Mouse (Mus musculus) hindbrain, embryonic 16.5 days (tissue): Measurements from ENCODE around the gene AC140267.1. TPM values are rescaled to one million over a fixed set of nuclear protein-coding genes. Genes with fewer than 3 reads are reported as not detected.
A peak's percentile ranks its signal among the peaks of the same experiment; 100 is the strongest.

Experiments used
- ATAC-seq: fragments of 200-750 bp; cut with Nextera tagmentation; 2 replicates; pipeline ENCODE4 v1.8.0; 2017; ENCODE audit warnings: moderate TSS enrichment, moderate library complexity
- H3K27ac ChIP-seq: fragments of 300-500 bp; sonication (generic); 2 replicates; pipeline ENCODE4 v1.5.1; 2014; ENCODE audit warnings: low read depth, mild to moderate bottlenecking, control low read depth, low read length, moderate library complexity
- H3K27me3 ChIP-seq: fragments of 300-500 bp; sonication (generic); replicated peaks from 2 replicates; pipeline ENCODE4 v1.6.1; 2014; ENCODE audit warnings: low read length; ENCODE audit not compliant: control insufficient read depth, insufficient read depth
- H3K36me3 ChIP-seq: fragments of 300-500 bp; sonication (generic); 2 replicates; pipeline ENCODE4 v1.6.1; 2014; ENCODE audit warnings: mild to moderate bottlenecking, low read length, moderate library complexity, mixed read lengths; ENCODE audit not compliant: control insufficient read depth, insufficient read depth
- H3K4me1 ChIP-seq: fragments of 300-500 bp; sonication (generic); 2 replicates; pipeline ENCODE4 v1.6.1; 2014; ENCODE audit warnings: low read depth, low read length; ENCODE audit not compliant: control insufficient read depth, insufficient read depth
- H3K4me2 ChIP-seq: fragments of 300-500 bp; sonication (generic); 2 replicates; pipeline ENCODE4 v1.6.1; 2014; ENCODE audit warnings: mild to moderate bottlenecking, low read length, control low read depth, moderate library complexity
- H3K4me3 ChIP-seq: fragments of 300-500 bp; sonication (generic); 2 replicates; pipeline ENCODE4 v1.5.1; 2014; ENCODE audit warnings: mild to moderate bottlenecking, low read length, control low read depth, moderate library complexity
- H3K9ac ChIP-seq: fragments of 300-500 bp; sonication (generic); 2 replicates; pipeline ENCODE4 v1.6.1; 2014; ENCODE audit warnings: low read depth, mild to moderate bottlenecking, control low read depth, low read length, moderate library complexity
- H3K9me3 ChIP-seq: fragments of 300-500 bp; sonication (generic); 2 replicates; pipeline ENCODE4 v1.6.1; 2014; ENCODE audit warnings: mild to moderate bottlenecking, low read length, moderate library complexity; ENCODE audit not compliant: control insufficient read depth
- WGBS: fragments of 180-500 bp; shearing (Covaris S2); extraction: QIAGEN DNeasy Blood & Tissue Kit; methylation state at CpG from one replicate; pipeline ENCODE4 v1.1.7; 2014; 5-methylcytosine and 5-hydroxymethylcytosine counted together
- polyA plus RNA-seq: library from polyadenylated mRNA; unstranded; fragments of >200 nt; fragmentation: Nextera tagmentation; extraction: Ambion mirVana; gene quantifications from 2 replicates; pipeline ENCODE4 v1.2.1, GENCODE M21; 2015

AC140267.1 gene
- polyA plus RNA-seq, 1 experiment from 2014 or later = not detected

- Histone ChIP-seq H3K9ac (no peak overlapping the region), H3K4me3 (no peak overlapping the region), H3K27me3 (no peaks in the 10 kb centered on the region), H3K4me1 (no peaks in the 10 kb centered on the region), H3K4me2 (no peak overlapping the region), H3K27ac (no peak overlapping the region), H3K9me3 (no peaks in the 10 kb centered on the region), H3K36me3 (peaks cover 2% of the 10 kb centered on the region)
- WGBS = 90% methylated on average over 3 of the region's 3 CpGs
- no peak for ATAC-seq
These were observed 29.5 kb upstream of the AC140267.1 start for GRCm38 (mm10) chr15:80206057-80206565.

GRCm38 (mm10) chr15:80208446-80208845, 27.2 kb upstream of the AC140267.1 start:
- peaks cover 15% of the 10 kb centered on the region for H3K36me3 ChIP-seq
- WGBS = 25% methylated on average over 4 of the region's 4 CpGs
- H3K9me3 ChIP-seq = no peaks in the 10 kb centered on the region
- no peak for ATAC-seq
- no peak overlapping the region for H3K27ac ChIP-seq
- H3K27me3 ChIP-seq = no peaks in the 10 kb centered on the region
- no peak overlapping the region for H3K9ac ChIP-seq
- H3K4me2 ChIP-seq = no peak overlapping the region
- no peak overlapping the region for H3K4me3 ChIP-seq
- H3K4me1 ChIP-seq = no peaks in the 10 kb centered on the region

GRCm38 (mm10) chr15:80213688-80214087, 21.9 kb upstream of the AC140267.1 start:
- ATAC-seq = no peak
- H3K4me2 ChIP-seq = no peak overlapping the region
- no peak overlapping the region for H3K4me3 ChIP-seq

GRCm38 (mm10) chr15:80215716-80216479, 19.7 kb upstream of the AC140267.1 start:
- Histone ChIP-seq H3K9ac (no peak overlapping the region), H3K9me3 (no peaks in the 10 kb centered on the region), H3K4me3 (no peak overlapping the region), H3K4me1 (no peaks in the 10 kb centered on the region), H3K27ac (no peak overlapping the region), H3K36me3 (peaks cover 15% of the 10 kb centered on the region), H3K27me3 (no peaks in the 10 kb centered on the region), H3K4me2 (no peak overlapping the region)
- ATAC-seq = peak; percentile 28; the same call in 1 of the 2 replicates
- WGBS = 16% methylated on average over 10 of the region's 10 CpGs

More at GRCm38 (mm10) chr15:80213688-80214087, 21.9 kb upstream of the AC140267.1 start:
- peaks cover 15% of the 10 kb centered on the region for H3K36me3 ChIP-seq
- no peaks in the 10 kb centered on the region for H3K4me1 ChIP-seq
- H3K27ac ChIP-seq = no peak overlapping the region
- H3K9me3 ChIP-seq = no peaks in the 10 kb centered on the region
- H3K27me3 ChIP-seq = no peaks in the 10 kb centered on the region
- no peak overlapping the region for H3K9ac ChIP-seq

- Histone ChIP-seq H3K27ac (no peak overlapping the region), H3K4me2 (no peak overlapping the region), H3K9ac (no peak overlapping the region), H3K4me3 (no peak overlapping the region), H3K27me3 (no peaks in the 10 kb centered on the region), H3K36me3 (peaks cover 10% of the 10 kb centered on the region), H3K4me1 (no peaks in the 10 kb centered on the region), H3K9me3 (no peaks in the 10 kb centered on the region)
- 73% methylated on average over 9 of the region's 9 CpGs for WGBS
- no peak for ATAC-seq
These were observed 19.2 kb upstream of the AC140267.1 start for GRCm38 (mm10) chr15:80216480-80216820.

- H3K4me3 ChIP-seq = no peak overlapping the region
- H3K4me2 ChIP-seq = no peak overlapping the region
- no peaks in the 10 kb centered on the region for H3K4me1 ChIP-seq
- H3K9me3 ChIP-seq = no peaks in the 10 kb centered on the region
- WGBS = 92% methylated on average over 10 of the region's 10 CpGs
- H3K9ac ChIP-seq = no peak overlapping the region
- no peak for ATAC-seq
- H3K27ac ChIP-seq = no peak overlapping the region
- peaks cover under 1% of the 10 kb centered on the region for H3K36me3 ChIP-seq
- H3K27me3 ChIP-seq = no peaks in the 10 kb centered on the region
These were observed 18.2 kb upstream of the AC140267.1 start for GRCm38 (mm10) chr15:80217476-80217875.

- Histone ChIP-seq H3K4me3 (no peak overlapping the region), H3K4me1 (no peaks in the 10 kb centered on the region), H3K4me2 (0 out of 2 replicates have a peak overlapping the region, but pooled peaks have one; percentile 16), H3K36me3 (no peaks in the 10 kb centered on the region), H3K27me3 (no peaks in the 10 kb centered on the region), H3K27ac (no peak overlapping the region), H3K9me3 (no peaks in the 10 kb centered on the region), H3K9ac (no peak overlapping the region)
- 49% methylated on average over 14 of the region's 14 CpGs for WGBS
- ATAC-seq = no peak
These were observed 16.4 kb upstream of the AC140267.1 start for GRCm38 (mm10) chr15:80219211-80219610.

- no peak overlapping the region for H3K4me3 ChIP-seq
- no peaks in the 10 kb centered on the region for H3K4me1 ChIP-seq
- H3K4me2 ChIP-seq = no peak overlapping the region
- no peak overlapping the region for H3K27ac ChIP-seq
- H3K27me3 ChIP-seq = no peaks in the 10 kb centered on the region
- H3K36me3 ChIP-seq = no peaks in the 10 kb centered on the region
- ATAC-seq = no peak
- no peak overlapping the region for H3K9ac ChIP-seq
- 74% methylated on average over 4 of the region's 4 CpGs for WGBS
- no peaks in the 10 kb centered on the region for H3K9me3 ChIP-seq
These were observed 15.7 kb upstream of the AC140267.1 start for GRCm38 (mm10) chr15:80219705-80220657.

GRCm38 (mm10) chr15:80221031-80221430, 14.6 kb upstream of the AC140267.1 start:
- Histone ChIP-seq H3K4me2 (no peak overlapping the region), H3K27ac (no peak overlapping the region), H3K9me3 (no peaks in the 10 kb centered on the region), H3K36me3 (no peaks in the 10 kb centered on the region), H3K4me3 (no peak overlapping the region), H3K4me1 (no peaks in the 10 kb centered on the region), H3K27me3 (no peaks in the 10 kb centered on the region), H3K9ac (no peak overlapping the region)
- ATAC-seq = no peak
- WGBS = 70% methylated on average over 8 of the region's 8 CpGs
